Mouse (Mus musculus): Measurements from ENCODE around the gene Tnk2.

- TF ChIP-seq POLR2A (IDR thresholded peaks at IDR 0.05; ENCODE audit: borderline replicate concordance, extremely low read depth, low read depth, low read length), result no peak
- no peak for TF ChIP-seq CTCF (IDR thresholded peaks at IDR 0.05; ENCODE audit: insufficient read depth, low read length)
These were observed 42.3 kb downstream of the Tnk2 start for GRCm38 (mm10) chr16:32685998-32686397.
